Mouse (Mus musculus) liver, embryonic 11.5 days (tissue): ENCODE results near the gene Arhgdia. TPM values are rescaled to one million over a fixed set of nuclear protein-coding genes. Genes with fewer than 3 reads are reported as not detected.

Source experiments
- ATAC-seq: fragments of 200-750 bp; cut with Nextera tagmentation; replicated peaks from 2 replicates; pipeline ENCODE4 v1.8.0; 2017; ENCODE audit warnings: moderate number of reproducible peaks, mild to moderate bottlenecking, moderate TSS enrichment, moderate library complexity; ENCODE audit not compliant: low FRiP score
- DNase-seq: peaks from one replicate; pipeline ENCODE4 v3.0.0-alpha.2; 2017; ENCODE audit warnings: low spot score
- H3K27ac ChIP-seq: fragments of 300-500 bp; sonication (generic); 2 replicates; pipeline ENCODE4 v1.5.1; 2014; ENCODE audit warnings: mild to moderate bottlenecking, low read depth, low read length, control low read depth
- H3K27me3 ChIP-seq: fragments of 300-500 bp; sonication (generic); replicated peaks from 2 replicates; pipeline ENCODE4 v1.6.1; 2014; ENCODE audit warnings: low read length, mixed read lengths; ENCODE audit not compliant: control insufficient read depth, insufficient read depth
- H3K36me3 ChIP-seq: fragments of 300-500 bp; sonication (generic); 2 replicates; pipeline ENCODE4 v1.6.1; 2014; ENCODE audit warnings: mild to moderate bottlenecking, low read length, moderate library complexity, mixed read lengths; ENCODE audit not compliant: control insufficient read depth, insufficient read depth
- H3K4me1 ChIP-seq: fragments of 300-500 bp; sonication (generic); replicated peaks from 2 replicates; pipeline ENCODE4 v1.6.1; 2014; ENCODE audit warnings: low read length, mixed read lengths; ENCODE audit not compliant: control insufficient read depth, insufficient read depth
- H3K4me2 ChIP-seq: fragments of 300-500 bp; sonication (generic); 2 replicates; pipeline ENCODE4 v1.6.1; 2014; ENCODE audit warnings: mild to moderate bottlenecking, control low read depth, moderate library complexity
- H3K4me3 ChIP-seq: fragments of 300-500 bp; sonication (generic); 2 replicates; pipeline ENCODE4 v1.5.1; 2014; ENCODE audit warnings: low read depth, low read length, control low read depth
- H3K9ac ChIP-seq: fragments of 300-500 bp; sonication (generic); 2 replicates; pipeline ENCODE4 v1.6.1; 2014; ENCODE audit warnings: low read depth, low read length, control low read depth
- H3K9me3 ChIP-seq: fragments of 300-500 bp; sonication (generic); 2 replicates; pipeline ENCODE4 v1.6.1; 2016; ENCODE audit warnings: low read length, inconsistent platforms, mixed read lengths; ENCODE audit not compliant: control insufficient read depth
- WGBS: fragments of 180-500 bp; shearing (Covaris S2); extraction: QIAGEN DNeasy Blood & Tissue Kit; methylation state at CpG from one replicate; pipeline ENCODE4 v1.1.7; 2014; 5-methylcytosine and 5-hydroxymethylcytosine counted together
- polyA plus RNA-seq: library from polyadenylated mRNA; unstranded; fragments of >200 nt; fragmentation: Nextera tagmentation; extraction: Ambion mirVana; gene quantifications from 2 replicates; pipeline ENCODE4 v1.2.1, GENCODE M21; 2014

Arhgdia gene
- polyA plus RNA-seq, 1 experiment from 2014 or later: 561 TPM

GRCm38 (mm10) chr11:120548214-120548613, 33.2 kb downstream of the Arhgdia start:
- peak overlapping the region; percentile 94 for H3K4me2 ChIP-seq
- ATAC-seq: no peak
- H3K4me3 ChIP-seq: peak overlapping the region; percentile 96
- no peaks in the 10 kb centered on the region for H3K9me3 ChIP-seq
- peak overlapping the region; percentile 98; the same call in 1 of the 2 replicates for H3K27ac ChIP-seq
- no peak for DNase-seq
- H3K9ac ChIP-seq: peak overlapping the region; percentile 97
- H3K27me3 ChIP-seq: no peaks in the 10 kb centered on the region
- H3K4me1 ChIP-seq: peaks cover 23% of the 10 kb centered on the region
- WGBS: 74% methylated on average over 3 of the region's 3 CpGs
- H3K36me3 ChIP-seq: peaks cover 14% of the 10 kb centered on the region

GRCm38 (mm10) chr11:120547469-120547868, 34.0 kb downstream of the Arhgdia start:
- Histone ChIP-seq H3K9me3 (no peaks in the 10 kb centered on the region), H3K9ac (no peak overlapping the region), H3K4me2 (no peak overlapping the region; the same call in 1 of the 2 replicates), H3K36me3 (peaks cover 15% of the 10 kb centered on the region), H3K4me1 (peaks cover 23% of the 10 kb centered on the region), H3K27me3 (no peaks in the 10 kb centered on the region), H3K27ac (no peak overlapping the region; the same call in 1 of the 2 replicates), H3K4me3 (no peak overlapping the region)
- no peak for ATAC-seq
- WGBS: 54% methylated on average over 2 of the region's 2 CpGs
- no peak for DNase-seq

GRCm38 (mm10) chr11:120545964-120546363, 35.5 kb downstream of the Arhgdia start:
- WGBS: 94% methylated on average over 3 of the region's 3 CpGs
- peaks cover 23% of the 10 kb centered on the region for H3K4me1 ChIP-seq
- no peak for ATAC-seq

GRCm38 (mm10) chr11:120542376-120542775, 39.0 kb downstream of the Arhgdia start:
- Histone ChIP-seq H3K4me1 (peaks cover 13% of the 10 kb centered on the region), H3K4me2 (no peak overlapping the region), H3K9me3 (no peaks in the 10 kb centered on the region), H3K4me3 (no peak overlapping the region), H3K9ac (no peak overlapping the region), H3K27ac (no peak overlapping the region), H3K36me3 (peaks cover 19% of the 10 kb centered on the region), H3K27me3 (no peaks in the 10 kb centered on the region; the same call in 1 of the 2 replicates)
- ATAC-seq: no peak
- no peak for DNase-seq
- 83% methylated on average over 6 of the region's 6 CpGs for WGBS

More at GRCm38 (mm10) chr11:120545964-120546363, 35.5 kb downstream of the Arhgdia start:
- Histone ChIP-seq H3K9me3 (no peaks in the 10 kb centered on the region), H3K4me3 (no peak overlapping the region), H3K27me3 (no peaks in the 10 kb centered on the region), H3K9ac (no peak overlapping the region), H3K36me3 (peaks cover 19% of the 10 kb centered on the region), H3K27ac (no peak overlapping the region), H3K4me2 (no peak overlapping the region)
- no peak for DNase-seq

GRCm38 (mm10) chr11:120541907-120542306, 39.5 kb downstream of the Arhgdia start:
- Histone ChIP-seq H3K27me3 (no peaks in the 10 kb centered on the region; the same call in 1 of the 2 replicates), H3K27ac (no peak overlapping the region), H3K4me3 (no peak overlapping the region), H3K4me1 (peaks cover 11% of the 10 kb centered on the region), H3K9ac (no peak overlapping the region), H3K4me2 (no peak overlapping the region), H3K36me3 (peaks cover 19% of the 10 kb centered on the region), H3K9me3 (no peaks in the 10 kb centered on the region)
- DNase-seq (no peak), ATAC-seq (no peak)
- 49% methylated on average over 4 of the region's 4 CpGs for WGBS

- 44% methylated on average over 10 of the region's 10 CpGs for WGBS
- ATAC-seq: peak; percentile 40; the same call in 1 of the 2 replicates
- Histone ChIP-seq H3K9ac (peak overlapping the region; percentile 13; the same call in 1 of the 2 replicates), H3K9me3 (no peaks in the 10 kb centered on the region), H3K27ac (peak overlapping the region; percentile 39; the same call in 1 of the 2 replicates), H3K4me1 (peaks cover 11% of the 10 kb centered on the region), H3K4me2 (0 out of 2 replicates have a peak overlapping the region, but pooled peaks have one; percentile 8), H3K27me3 (peaks cover 5% of the 10 kb centered on the region), H3K36me3 (peaks cover 15% of the 10 kb centered on the region), H3K4me3 (no peak overlapping the region)
- peak; percentile 51 for DNase-seq
Measured at GRCm38 (mm10) chr11:120539285-120540014, 42.0 kb downstream of the Arhgdia start.

GRCm38 (mm10) chr11:120538955-120539284, 42.5 kb downstream of the Arhgdia start:
- ATAC-seq: no peak
- H3K27ac ChIP-seq: no peak overlapping the region
- 45% methylated on average over 8 of the region's 8 CpGs for WGBS

GRCm38 (mm10) chr11:120538485-120538884, 42.9 kb downstream of the Arhgdia start:
- ATAC-seq (no peak), DNase-seq (no peak)
- Histone ChIP-seq H3K4me3 (no peak overlapping the region), H3K27ac (no peak overlapping the region), H3K9me3 (no peaks in the 10 kb centered on the region), H3K9ac (no peak overlapping the region), H3K4me2 (no peak overlapping the region), H3K4me1 (peaks cover 11% of the 10 kb centered on the region), H3K36me3 (peaks cover 6% of the 10 kb centered on the region; the same call in 1 of the 2 replicates), H3K27me3 (peaks cover 9% of the 10 kb centered on the region)
- WGBS: 77% methylated on average over 3 of the region's 3 CpGs

More at GRCm38 (mm10) chr11:120538955-120539284, 42.5 kb downstream of the Arhgdia start:
- Histone ChIP-seq H3K4me1 (peaks cover 11% of the 10 kb centered on the region), H3K27me3 (peaks cover 9% of the 10 kb centered on the region), H3K9ac (no peak overlapping the region), H3K4me3 (no peak overlapping the region), H3K9me3 (no peaks in the 10 kb centered on the region), H3K36me3 (peaks cover 10% of the 10 kb centered on the region; the same call in 1 of the 2 replicates), H3K4me2 (0 out of 2 replicates have a peak overlapping the region, but pooled peaks have one; percentile 8)
- no peak for DNase-seq

GRCm38 (mm10) chr11:120535804-120536203, 45.6 kb downstream of the Arhgdia start:
- WGBS: 76% methylated on average over 3 of the region's 3 CpGs
- Histone ChIP-seq H3K4me2 (no peak overlapping the region), H3K27ac (no peak overlapping the region), H3K36me3 (no peaks in the 10 kb centered on the region), H3K27me3 (peaks cover 35% of the 10 kb centered on the region), H3K9ac (no peak overlapping the region), H3K9me3 (no peaks in the 10 kb centered on the region), H3K4me3 (no peak overlapping the region), H3K4me1 (peaks cover 13% of the 10 kb centered on the region)
- DNase-seq: no peak
- ATAC-seq: no peak
